Mouse (Mus musculus): ENCODE results near the gene Gm21863.
"Not testable (repeated sequence)": the region's sequence is repeated elsewhere in the genome, so short reads cannot be mapped to it uniquely, and the experiment has no call there.

Gene Gm21863

DNA sequence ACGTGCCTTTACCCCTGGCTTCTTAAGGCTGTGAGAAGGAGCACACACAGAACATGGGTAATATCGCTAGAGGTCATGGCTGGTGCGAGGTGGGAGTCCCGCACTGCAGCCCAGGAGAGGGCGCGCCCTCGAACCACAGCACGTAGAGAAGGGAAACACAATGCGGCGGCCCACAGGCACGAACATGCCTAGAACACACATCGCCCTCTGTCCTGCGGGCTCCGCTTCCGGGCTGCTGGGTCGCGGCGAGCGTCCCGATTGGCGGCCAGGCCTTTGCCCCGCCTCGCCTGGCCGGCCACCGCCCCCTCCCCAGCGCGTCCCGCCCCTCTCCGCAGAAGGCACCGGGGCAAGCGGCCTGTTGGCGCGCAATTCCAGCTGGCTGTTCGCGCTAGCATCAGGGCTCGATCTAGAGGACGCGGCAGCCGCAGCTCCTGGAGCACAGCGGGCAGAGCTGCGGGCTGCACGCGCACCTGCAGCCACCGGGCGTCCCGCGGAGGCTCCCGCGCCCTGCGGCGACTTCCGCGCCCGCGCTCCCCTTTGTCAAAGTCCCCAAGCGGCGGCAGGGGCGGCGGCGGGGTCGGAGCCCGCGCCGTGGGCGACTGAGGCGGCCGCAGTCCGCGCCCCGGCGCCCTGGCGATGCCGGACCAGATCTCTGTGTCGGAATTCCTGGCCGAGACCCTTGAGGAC lies at the start of gene Gm21863:
Gene Gm21863 (plus strand): TSS at position 637 of the 687 bp plus-strand sequence.
- not testable (repeated sequence) for DNase-seq (ENCODE audit: low read depth, low spot score)

DNA sequence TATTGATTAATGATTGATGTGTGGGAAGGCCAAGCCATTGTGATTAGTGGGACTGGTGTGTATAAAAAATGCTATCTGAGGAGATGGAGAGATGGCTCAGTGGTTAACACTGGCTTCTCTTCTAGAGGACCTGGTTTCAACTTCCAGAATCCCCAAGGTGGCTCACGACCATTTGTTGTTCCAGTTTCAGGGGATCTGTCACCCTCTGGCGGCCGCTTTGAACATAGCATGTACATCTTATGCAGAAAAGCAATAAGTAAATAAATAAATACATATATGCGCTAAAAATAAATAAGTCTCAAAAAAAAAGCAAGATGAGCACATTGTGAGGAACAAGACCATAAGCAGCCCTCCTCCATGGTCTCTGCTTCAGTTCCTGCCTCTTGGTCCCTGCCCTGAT lies 26.3 kb upstream of the Gm21863 start:
- not testable (repeated sequence) for DNase-seq (ENCODE audit: low read depth, low spot score)
